Mouse (Mus musculus) heart, embryonic 11.5 days (tissue): ENCODE results near the gene Snai1. TPM values are rescaled to one million over a fixed set of nuclear protein-coding genes. Genes with fewer than 3 reads are reported as not detected.

ENCODE experiments used
- ATAC-seq: fragments of 200-750 bp; cut with Nextera tagmentation; replicated peaks from 2 replicates; pipeline ENCODE4 v1.8.0; 2017; ENCODE audit warnings: moderate library complexity; ENCODE audit not compliant: insufficient number of reproducible peaks, low FRiP score, low TSS enrichment
- H3K27ac ChIP-seq: fragments of 300-500 bp; sonication (generic); 2 replicates; pipeline ENCODE4 v1.5.1; 2014; ENCODE audit warnings: mild to moderate bottlenecking, low read depth, low read length
- H3K27me3 ChIP-seq: fragments of 300-500 bp; sonication (generic); 2 replicates; pipeline ENCODE4 v1.6.1; 2014; ENCODE audit warnings: mild to moderate bottlenecking, low read length, mixed read lengths; ENCODE audit not compliant: control insufficient read depth, insufficient read depth
- H3K36me3 ChIP-seq: fragments of 300-500 bp; sonication (generic); 2 replicates; pipeline ENCODE4 v1.6.1; 2014; ENCODE audit warnings: mild to moderate bottlenecking, low read length, moderate library complexity, mixed read lengths; ENCODE audit not compliant: control insufficient read depth, insufficient read depth
- H3K4me1 ChIP-seq: fragments of 300-500 bp; sonication (generic); 2 replicates; pipeline ENCODE4 v1.6.1; 2014; ENCODE audit warnings: low read length; ENCODE audit not compliant: control insufficient read depth, insufficient read depth
- H3K4me2 ChIP-seq: fragments of 300-500 bp; sonication (generic); 2 replicates; pipeline ENCODE4 v1.6.1; 2014; ENCODE audit warnings: mild to moderate bottlenecking, moderate library complexity
- H3K4me3 ChIP-seq: fragments of 300-500 bp; sonication (generic); 2 replicates; pipeline ENCODE4 v1.5.1; 2014; ENCODE audit warnings: low read depth, low read length
- H3K9ac ChIP-seq: fragments of 300-500 bp; sonication (generic); 2 replicates; pipeline ENCODE4 v1.6.1; 2014; ENCODE audit warnings: mild to moderate bottlenecking, low read depth, low read length, moderate library complexity
- H3K9me3 ChIP-seq: fragments of 300-500 bp; sonication (generic); replicated peaks from 2 replicates; pipeline ENCODE4 v1.6.1; 2016; ENCODE audit warnings: low read length; ENCODE audit not compliant: control insufficient read depth
- WGBS: fragments of 180-500 bp; shearing (Covaris S2); extraction: QIAGEN DNeasy Blood & Tissue Kit; methylation state at CpG from one replicate; pipeline ENCODE4 v1.1.7; 2014; ENCODE audit not compliant: insufficient replicate concordance; 5-methylcytosine and 5-hydroxymethylcytosine counted together
- polyA plus RNA-seq: library from polyadenylated mRNA; unstranded; fragments of >200 nt; fragmentation: Nextera tagmentation; extraction: Ambion mirVana; gene quantifications from 2 replicates; pipeline ENCODE4 v1.2.1, GENCODE M21; 2014

The Snai1 gene
- polyA plus RNA-seq, 1 experiment from 2014 or later = 21.1 TPM

DNA sequence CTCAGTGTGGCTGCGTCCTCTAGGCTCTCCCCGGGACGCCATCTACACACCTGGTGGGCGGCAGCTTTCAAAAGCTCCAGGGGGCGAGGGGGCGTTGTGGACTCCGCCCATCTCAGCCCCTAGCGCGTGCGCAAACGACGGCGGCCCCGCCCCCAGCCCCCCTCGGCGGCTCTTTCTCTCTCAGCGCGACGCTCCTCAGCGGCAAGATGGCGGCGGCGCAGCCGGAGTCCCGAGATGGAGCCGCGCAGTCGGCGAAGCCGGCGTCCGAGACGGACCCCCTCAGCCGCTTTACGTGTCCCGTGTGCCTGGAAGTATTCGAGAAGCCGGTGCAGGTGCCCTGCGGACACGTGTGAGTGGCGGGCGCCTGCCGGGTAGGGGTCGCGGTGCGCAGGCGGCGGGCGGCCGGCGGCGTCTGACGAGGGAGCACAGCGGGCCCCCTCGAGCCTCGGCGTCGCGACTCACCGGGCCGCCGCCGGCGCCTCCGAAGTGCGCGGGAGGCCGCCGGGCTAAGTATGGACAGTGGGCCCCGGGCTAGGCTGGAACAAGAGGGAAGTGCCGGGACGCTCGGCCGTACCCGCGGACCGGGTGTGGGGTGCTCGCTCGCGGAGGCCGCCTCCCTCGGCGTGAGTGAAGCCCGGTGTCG, 34.6 kb upstream of the Snai1 start:
- Histone ChIP-seq H3K4me1 (peaks cover 22% of the 10 kb centered on the region; the same call in 1 of the 2 replicates), H3K9me3 (no peaks in the 10 kb centered on the region), H3K27me3 (no peaks in the 10 kb centered on the region), H3K4me2 (peak overlapping the region; percentile 95), H3K36me3 (peaks cover 2% of the 10 kb centered on the region; the same call in 1 of the 2 replicates), H3K27ac (peak overlapping the region; percentile 83), H3K9ac (peak overlapping the region; percentile 98), H3K4me3 (peak overlapping the region; percentile 96)
- ATAC-seq = peak; percentile 75
- under 1% methylated on average over 85 of the region's 85 CpGs for WGBS

DNA sequence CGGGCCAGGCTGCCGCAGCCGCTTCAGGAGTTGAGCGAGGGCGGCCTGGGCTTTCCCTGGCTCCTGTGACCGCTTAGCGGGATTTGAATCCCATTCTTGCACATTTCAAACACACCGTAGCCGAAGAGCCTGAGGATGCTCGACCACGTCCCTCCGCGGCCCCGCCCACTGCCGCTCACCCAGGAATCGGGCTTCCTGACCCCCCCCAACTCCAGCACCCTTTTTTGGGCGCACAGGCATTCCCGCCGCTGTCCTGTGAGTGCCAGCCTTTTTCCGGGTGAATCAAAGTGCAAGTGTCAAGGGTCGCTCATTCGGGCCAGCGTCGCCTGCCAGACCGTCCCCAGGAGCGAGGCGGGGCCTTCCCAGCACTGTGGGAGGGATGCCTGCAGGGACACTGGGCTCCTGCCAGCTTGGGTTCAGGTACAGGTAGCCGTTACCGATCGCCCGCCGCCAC, 34.1 kb upstream of the Snai1 start:
- Histone ChIP-seq H3K4me3 (peak overlapping the region; percentile 96), H3K4me1 (peaks cover 22% of the 10 kb centered on the region; the same call in 1 of the 2 replicates), H3K9ac (peak overlapping the region; percentile 98), H3K9me3 (no peaks in the 10 kb centered on the region), H3K27ac (peak overlapping the region; percentile 83), H3K4me2 (peak overlapping the region; percentile 95), H3K36me3 (peaks cover 5% of the 10 kb centered on the region), H3K27me3 (no peaks in the 10 kb centered on the region)
- under 1% methylated on average over 32 of the region's 32 CpGs for WGBS
- ATAC-seq = no peak

DNA sequence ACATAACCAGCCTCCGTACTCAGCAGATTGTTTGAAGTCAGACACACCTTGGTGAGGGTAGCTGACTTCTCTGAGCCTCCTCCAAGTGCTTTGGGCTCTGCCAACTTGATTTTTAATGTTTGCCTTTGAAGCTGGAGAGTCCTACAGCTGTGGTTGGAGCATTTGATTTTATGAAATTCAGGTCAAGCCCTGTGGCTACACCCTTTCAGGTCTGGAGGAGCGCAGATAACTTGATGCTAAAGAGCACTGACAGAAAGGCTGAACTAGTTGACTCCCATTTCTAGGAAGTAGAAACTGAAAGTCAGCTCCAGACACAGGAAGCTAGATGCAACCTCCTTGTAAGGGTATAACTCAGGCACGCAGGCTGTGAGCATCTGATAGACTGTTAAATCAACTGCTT, 32.9 kb upstream of the Snai1 start:
- Histone ChIP-seq H3K4me3 (no peak overlapping the region), H3K27ac (no peak overlapping the region), H3K27me3 (no peaks in the 10 kb centered on the region), H3K36me3 (peaks cover 5% of the 10 kb centered on the region), H3K4me1 (peaks cover 23% of the 10 kb centered on the region; the same call in 1 of the 2 replicates), H3K9me3 (no peaks in the 10 kb centered on the region), H3K9ac (no peak overlapping the region; the same call in 1 of the 2 replicates), H3K4me2 (0 out of 2 replicates have a peak overlapping the region, but pooled peaks have one; percentile 4)
- no peak for ATAC-seq
- 79% methylated on average over 3 of the region's 3 CpGs for WGBS

DNA sequence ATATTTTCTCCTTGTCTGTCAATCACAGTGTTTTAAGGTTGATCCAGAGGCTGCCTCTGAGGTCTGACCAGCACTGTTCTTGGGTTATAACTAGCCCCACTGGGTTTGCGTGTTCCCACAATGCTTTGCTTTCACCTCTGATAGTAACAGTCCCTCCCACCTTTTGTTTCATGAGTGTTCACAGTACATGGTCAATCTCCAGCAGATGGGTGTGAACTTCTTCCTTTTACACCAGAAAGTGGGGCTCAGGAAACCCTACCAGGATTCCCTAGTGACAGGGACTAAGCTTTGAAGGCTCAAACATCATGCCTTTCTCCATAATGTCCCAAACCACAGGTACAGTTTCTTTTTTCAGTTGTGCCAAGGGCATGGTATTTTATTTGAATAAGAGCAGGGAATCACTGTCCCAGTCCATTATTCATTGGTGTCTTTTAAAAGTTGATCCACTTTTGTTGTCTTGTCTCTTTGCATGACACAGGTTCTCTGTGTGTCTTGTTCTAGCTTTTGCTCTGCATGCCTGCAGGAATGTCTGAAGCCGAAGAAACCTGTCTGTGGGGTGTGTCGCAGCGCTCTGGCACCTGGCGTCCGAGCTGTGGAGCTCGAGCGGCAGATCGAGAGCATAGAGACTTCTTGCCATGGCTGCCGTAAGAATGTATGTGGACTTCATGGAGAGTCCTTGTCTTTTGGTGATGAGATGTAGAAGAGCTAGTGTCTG, 31.3 kb upstream of the Snai1 start:
- Histone ChIP-seq H3K27me3 (no peaks in the 10 kb centered on the region), H3K9me3 (no peaks in the 10 kb centered on the region), H3K9ac (no peak overlapping the region; the same call in 1 of the 2 replicates), H3K4me2 (no peak overlapping the region), H3K4me3 (no peak overlapping the region), H3K36me3 (peaks cover 12% of the 10 kb centered on the region), H3K27ac (no peak overlapping the region), H3K4me1 (peaks cover 33% of the 10 kb centered on the region; the same call in 1 of the 2 replicates)
- no peak for ATAC-seq
- WGBS = 92% methylated on average over 10 of the region's 10 CpGs

DNA sequence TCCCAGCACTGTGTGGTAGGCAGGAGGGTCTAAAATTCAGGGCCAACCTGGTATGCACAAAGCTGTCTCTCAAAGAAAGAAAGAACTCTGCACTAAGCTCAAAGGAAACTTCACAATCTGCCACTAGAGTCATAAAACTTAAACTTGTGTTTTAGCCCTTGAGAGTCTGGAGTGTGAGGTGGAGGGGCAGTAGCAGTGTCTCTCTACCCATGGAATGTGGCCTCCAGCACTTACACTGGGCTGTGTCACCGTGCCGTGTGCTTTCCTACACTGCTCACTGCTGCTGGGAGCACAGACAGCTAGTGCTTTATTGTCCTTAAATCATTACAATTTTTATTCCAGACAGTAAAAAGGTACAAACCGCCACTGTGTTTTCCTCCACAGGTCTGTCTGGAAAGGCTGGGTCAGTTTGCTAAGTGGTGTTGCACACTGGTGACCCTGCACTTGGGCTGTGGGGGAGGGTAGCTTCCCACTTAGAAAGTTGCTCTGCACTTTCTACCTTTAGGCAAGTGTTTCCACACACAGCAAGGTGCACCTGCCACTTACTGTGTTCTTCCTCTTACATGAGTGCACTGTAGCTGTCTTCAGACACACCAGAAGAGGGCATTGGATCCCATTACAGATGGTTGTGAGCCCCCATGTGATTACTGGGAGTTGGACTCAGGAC, 30.1 kb upstream of the Snai1 start:
- H3K27ac ChIP-seq = no peak overlapping the region
- H3K9me3 ChIP-seq = no peaks in the 10 kb centered on the region
- peaks cover 32% of the 10 kb centered on the region; the same call in 1 of the 2 replicates for H3K4me1 ChIP-seq
- no peak overlapping the region for H3K4me2 ChIP-seq
- WGBS = 78% methylated on average over 3 of the region's 3 CpGs
- no peak overlapping the region for H3K4me3 ChIP-seq
- no peak overlapping the region for H3K9ac ChIP-seq
- no peaks in the 10 kb centered on the region for H3K27me3 ChIP-seq
- H3K36me3 ChIP-seq = peaks cover 23% of the 10 kb centered on the region
- ATAC-seq = no peak

DNA sequence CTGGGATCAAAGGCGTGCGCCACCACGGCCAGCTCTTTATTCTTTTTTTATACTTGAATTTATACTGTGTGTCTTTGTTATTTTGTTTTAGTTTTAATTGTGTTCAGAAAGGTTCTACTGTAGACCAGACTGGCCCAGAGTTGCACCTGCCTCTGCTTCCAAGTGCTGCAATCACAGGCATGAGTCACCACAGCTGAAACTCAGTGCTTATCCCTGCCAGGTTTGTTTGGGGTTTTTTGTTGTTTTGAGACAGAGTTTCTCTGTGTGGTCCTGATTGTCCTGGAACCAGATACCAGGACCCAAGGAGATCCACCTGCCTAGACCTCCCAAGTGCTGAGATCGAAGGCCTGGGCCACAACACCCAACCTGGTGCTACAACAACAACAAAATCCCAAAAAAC, 29.4 kb upstream of the Snai1 start:
- no peak overlapping the region for H3K4me2 ChIP-seq
- no peak overlapping the region for H3K9ac ChIP-seq
- H3K27me3 ChIP-seq = no peaks in the 10 kb centered on the region
- H3K4me3 ChIP-seq = no peak overlapping the region
- H3K27ac ChIP-seq = no peak overlapping the region
- peaks cover 29% of the 10 kb centered on the region; the same call in 1 of the 2 replicates for H3K4me1 ChIP-seq
- 94% methylated on average over 4 of the region's 4 CpGs for WGBS
- ATAC-seq = no peak
- H3K9me3 ChIP-seq = no peaks in the 10 kb centered on the region
- H3K36me3 ChIP-seq = peaks cover 29% of the 10 kb centered on the region

DNA sequence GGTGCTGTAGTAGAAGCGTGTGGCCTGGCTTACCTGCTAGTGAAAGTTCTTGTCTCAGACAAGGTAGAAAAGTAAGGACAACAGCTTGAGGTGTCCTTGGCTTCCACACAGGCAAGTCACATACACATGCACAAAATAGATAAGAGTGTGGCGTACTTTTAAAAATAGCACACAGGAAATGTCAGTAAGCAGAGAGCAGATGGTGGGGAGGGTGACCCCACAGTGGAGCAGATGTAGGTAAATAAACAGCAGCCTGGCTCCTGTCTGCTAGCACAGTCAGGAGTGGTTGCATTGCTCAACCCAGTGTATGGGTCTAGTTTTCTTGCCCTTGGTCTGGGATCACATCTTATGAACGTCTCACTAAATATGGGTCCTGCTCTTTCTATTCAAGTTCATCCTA, 27.5 kb upstream of the Snai1 start:
- H3K4me3 ChIP-seq = no peak overlapping the region
- H3K9me3 ChIP-seq = no peaks in the 10 kb centered on the region
- peaks cover 40% of the 10 kb centered on the region for H3K36me3 ChIP-seq
- H3K27me3 ChIP-seq = no peaks in the 10 kb centered on the region
- peaks cover 17% of the 10 kb centered on the region; the same call in 1 of the 2 replicates for H3K4me1 ChIP-seq
- H3K4me2 ChIP-seq = no peak overlapping the region
- WGBS = 51% methylated on average over 3 of the region's 3 CpGs
- H3K9ac ChIP-seq = 0 out of 2 replicates have a peak overlapping the region, but pooled peaks have one; percentile 24
- peak overlapping the region; percentile 58 for H3K27ac ChIP-seq
- no peak; the same call in 1 of the 2 replicates for ATAC-seq

DNA sequence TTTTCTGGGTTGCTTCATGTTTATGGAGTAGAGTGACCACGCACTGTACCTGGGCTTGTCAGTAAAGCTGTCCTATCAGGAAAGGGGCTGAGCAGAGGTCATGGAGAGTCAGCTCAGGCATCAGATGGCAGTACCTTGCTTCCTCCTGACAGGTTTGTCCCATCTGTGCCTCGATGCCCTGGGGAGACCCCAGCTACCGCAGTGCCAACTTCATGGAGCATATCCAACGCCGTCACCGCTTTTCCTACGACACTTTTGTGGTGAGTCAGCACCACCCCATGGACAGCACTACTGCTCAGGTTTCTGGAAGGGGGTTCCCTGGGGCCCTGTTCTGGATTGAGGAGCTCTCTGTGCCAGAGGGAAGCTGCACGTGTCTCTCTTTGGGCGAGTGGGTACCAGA, 25.6 kb upstream of the Snai1 start:
- no peak overlapping the region for H3K4me2 ChIP-seq

More for the DNA sequence above, 25.6 kb upstream of the Snai1 start:
- Histone ChIP-seq H3K9ac (no peak overlapping the region), H3K27ac (no peak overlapping the region), H3K4me3 (no peak overlapping the region), H3K4me1 (peaks cover 12% of the 10 kb centered on the region; the same call in 1 of the 2 replicates), H3K36me3 (peaks cover 47% of the 10 kb centered on the region), H3K27me3 (no peaks in the 10 kb centered on the region), H3K9me3 (no peaks in the 10 kb centered on the region)
- WGBS = 96% methylated on average over 9 of the region's 9 CpGs
- no peak for ATAC-seq
